Mouse (Mus musculus): ENCODE measurements around the gene Rad9a.

GRCm38 (mm10) chr19:4149764-4150461 lies 51.5 kb downstream of the Rad9a start:
- no peak for TF ChIP-seq CTCF (IDR thresholded peaks at IDR 0.05; ENCODE audit: low read depth)
- TF ChIP-seq EP300 (IDR thresholded peaks at IDR 0.05; ENCODE audit: low read depth): no peak
